Mouse (Mus musculus) hematopoietic stem cell, adult 5-6 weeks (primary cell): ENCODE data around the gene Rilp. TPM values are rescaled to one million over a fixed set of nuclear protein-coding genes. Genes with fewer than 3 reads are reported as not detected.

ENCODE experiments used
- ATAC-seq, 2 experiments: fragments of 125-278 bp in 1 of 2; replicated peaks in 1 of 2; 2 replicates each; pipeline ENCODE4 v1.8.0; 2016 to 2017; ENCODE audit warnings: inconsistent platforms in 2 of 2, mild to moderate bottlenecking in 2 of 2, moderate number of reproducible peaks in 2 of 2, low read depth in 1 of 2, moderate TSS enrichment in 1 of 2; ENCODE audit not compliant: low FRiP score in 2 of 2, poor library complexity in 2 of 2, severe bottlenecking in 2 of 2, insufficient read depth in 1 of 2, low TSS enrichment in 1 of 2
- total RNA-seq: library from RNA; stranded (forward); fragments of 172-1452, 232-1000 nt; gene quantifications from 2 replicates; pipeline ENCODE4 v1.2.3, GENCODE M21; 2017

The Rilp gene
- total RNA-seq, 1 experiment from 2014 or later: not detected

DNA sequence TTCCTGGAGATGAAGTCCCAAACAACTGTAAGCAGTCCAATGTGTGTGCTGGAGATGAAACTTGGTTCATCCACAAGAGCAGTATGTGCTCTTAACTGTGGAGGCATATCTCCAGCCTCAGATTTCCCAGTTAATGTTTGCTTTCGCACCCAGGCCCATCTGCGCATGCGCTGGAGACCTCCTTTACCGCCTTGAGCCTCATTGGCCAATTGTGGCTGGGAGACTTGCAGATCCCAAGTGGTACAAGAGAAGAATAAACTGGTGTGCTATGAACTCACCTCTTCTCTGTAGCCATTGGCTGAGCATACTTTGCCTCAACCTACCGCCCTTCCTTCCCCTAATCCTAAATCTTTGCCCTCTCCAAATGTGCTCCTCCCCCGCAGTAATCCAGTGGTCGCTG lies 36.5 kb upstream of the Rilp start:
- ATAC-seq: no peak

DNA sequence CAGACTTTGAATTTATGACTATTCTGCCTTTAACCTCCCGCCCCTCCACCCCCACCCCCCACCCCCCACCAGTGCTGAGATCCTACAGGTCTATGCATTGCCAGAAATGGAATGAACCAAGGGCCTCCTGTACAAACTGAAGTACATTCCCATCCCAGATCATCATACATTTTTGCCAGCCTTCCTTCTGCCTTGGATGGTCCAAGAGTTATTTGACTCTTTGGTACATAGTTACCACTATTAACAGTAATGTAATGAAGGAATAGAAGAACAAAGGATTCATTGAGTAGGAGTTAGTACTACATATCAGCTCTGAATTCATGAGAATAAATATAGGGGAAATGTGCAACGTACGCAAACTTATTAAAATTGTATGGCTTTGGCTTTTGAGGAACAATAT lies 23.7 kb upstream of the Rilp start:
- no peak for ATAC-seq

DNA sequence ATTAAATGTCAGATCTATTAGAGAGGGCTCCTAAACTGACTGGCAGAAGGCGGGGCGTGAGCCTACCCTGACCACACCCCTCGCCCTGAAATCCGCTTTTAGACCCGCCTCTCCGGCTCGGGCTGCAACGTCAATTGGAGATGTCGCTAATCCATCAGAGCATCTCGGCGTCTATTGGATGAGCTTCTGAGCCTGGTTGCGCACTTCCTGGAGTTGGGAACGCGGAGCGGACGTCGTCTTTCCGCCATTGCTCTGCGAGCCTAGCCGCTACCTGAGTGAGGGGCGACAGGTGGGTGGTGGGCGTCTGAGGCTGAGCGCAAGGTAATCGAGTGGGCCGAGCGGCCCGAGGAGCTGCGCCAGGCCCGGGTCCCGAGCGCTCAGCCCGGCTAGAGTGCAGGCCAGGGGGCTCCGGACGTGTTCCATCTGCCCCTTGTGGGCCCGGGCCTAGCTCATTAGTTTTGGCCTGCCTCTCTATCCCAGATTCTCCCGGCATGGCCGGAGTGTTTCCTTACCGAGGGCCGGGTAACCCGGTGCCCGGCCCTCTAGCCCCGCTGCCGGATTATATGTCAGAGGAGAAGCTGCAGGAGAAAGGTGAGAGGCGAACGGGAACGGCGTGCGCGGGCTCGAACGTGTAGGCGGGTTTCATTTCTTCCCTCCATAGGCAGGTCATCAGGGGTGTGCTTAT lies 23.2 kb upstream of the Rilp start, which contains the start of gene Prpf8:
Gene Prpf8 (plus strand): TSS at position 216 of the 685 bp plus-strand sequence.
- peak; percentile 99 to 100 for ATAC-seq

DNA sequence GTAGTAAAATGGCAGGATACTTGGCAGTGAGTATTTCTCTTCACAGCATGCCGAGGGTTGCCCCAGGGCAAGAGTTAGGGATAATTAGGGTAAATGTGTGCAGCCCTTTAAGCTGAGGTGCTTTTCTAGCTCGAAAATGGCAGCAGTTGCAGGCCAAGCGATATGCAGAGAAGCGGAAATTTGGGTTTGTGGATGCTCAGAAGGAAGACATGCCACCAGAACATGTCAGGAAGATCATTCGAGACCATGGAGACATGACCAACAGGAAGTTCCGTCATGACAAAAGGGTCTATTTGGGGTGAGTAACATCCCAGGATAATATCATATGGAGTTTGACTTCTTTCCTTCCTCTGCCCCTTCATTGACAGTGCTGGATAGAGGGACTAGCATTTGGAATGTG lies 22.4 kb upstream of the Rilp start:
- no peak for ATAC-seq

DNA sequence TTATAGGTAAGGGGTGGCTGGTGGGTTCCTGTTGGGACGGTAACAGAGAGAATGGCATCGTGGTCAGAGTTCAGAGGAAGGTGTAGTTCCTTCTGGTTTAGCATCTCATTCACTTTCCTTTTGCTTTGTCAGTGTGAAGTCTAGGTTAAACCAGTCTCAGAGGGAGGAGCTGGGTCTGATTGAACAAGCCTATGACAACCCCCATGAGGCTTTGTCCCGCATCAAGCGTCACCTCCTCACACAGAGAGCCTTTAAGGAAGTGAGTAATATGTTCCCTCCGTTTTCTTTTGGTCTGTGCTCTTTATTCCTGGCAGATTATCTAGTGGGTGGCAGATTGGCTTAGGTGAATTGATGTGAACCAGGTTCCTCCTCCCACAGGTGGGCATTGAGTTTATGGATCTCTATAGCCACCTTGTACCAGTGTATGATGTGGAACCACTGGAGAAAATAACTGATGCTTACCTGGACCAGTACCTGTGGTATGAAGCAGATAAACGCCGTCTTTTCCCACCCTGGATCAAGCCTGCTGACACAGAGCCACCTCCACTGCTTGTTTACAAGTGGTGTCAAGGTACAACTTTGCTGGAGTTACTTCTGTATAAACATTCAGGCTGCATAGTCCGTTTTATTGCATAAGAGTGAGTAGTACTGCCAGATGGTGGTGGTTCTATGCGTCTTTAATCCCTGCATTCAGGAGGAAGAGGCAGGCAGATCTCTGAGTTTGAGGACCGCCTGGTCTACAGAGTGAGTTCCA lies 15.4 kb upstream of the Rilp start:
- no peak for ATAC-seq

DNA sequence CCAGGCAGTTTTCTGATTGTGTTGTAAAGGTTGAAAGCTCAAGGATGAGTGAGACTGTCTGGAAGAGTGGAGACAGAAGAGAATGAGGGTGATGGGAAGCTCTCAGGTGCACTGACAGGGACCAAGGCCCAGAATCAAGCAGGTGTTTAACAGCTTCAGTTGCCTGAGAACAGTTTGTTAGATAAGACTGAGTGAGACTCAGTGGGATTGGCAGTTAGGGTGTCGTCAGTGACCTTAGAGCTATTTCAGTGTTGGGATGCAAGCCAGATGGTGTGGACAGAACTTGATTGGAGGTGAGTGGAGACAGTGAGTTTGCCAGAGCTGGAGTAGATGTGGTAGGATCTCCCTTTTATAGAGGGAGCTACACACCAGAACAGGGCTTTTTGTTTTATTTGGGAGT lies 11.8 kb upstream of the Rilp start:
- ATAC-seq: no peak

DNA sequence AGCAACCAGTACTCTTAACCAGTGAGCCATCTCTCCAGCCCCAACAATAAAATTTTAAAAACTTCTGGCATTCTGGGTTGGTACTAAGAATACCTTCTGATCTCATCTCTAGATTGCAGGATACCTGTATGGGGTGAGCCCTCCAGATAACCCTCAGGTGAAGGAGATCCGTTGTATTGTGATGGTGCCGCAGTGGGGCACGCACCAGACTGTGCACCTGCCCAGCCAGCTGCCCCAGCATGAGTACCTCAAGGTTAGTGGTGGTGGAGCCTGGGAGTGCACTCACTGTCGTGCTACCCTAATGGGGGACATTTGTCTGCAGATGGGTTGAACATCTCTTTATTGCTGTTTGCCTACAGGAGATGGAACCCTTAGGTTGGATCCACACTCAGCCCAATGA lies 1.7 kb upstream of the Rilp start:
- no peak for ATAC-seq

DNA sequence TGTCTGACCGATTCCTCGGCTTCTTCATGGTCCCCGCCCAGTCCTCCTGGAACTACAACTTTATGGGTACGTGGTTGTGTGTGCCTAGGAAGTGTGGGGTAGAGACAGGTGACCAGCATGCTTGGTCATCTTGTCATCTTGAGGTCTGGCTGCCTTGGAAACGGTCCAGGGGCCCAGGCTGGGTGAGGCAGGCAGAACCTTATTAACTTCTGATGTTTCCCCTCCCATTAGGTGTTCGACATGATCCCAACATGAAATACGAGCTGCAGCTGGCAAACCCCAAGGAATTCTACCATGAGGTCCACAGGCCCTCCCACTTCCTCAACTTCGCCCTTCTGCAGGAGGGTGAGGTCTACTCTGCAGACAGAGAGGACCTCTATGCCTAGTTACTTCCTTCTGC lies 990 bp upstream of the Rilp start:
- ATAC-seq: no peak

DNA sequence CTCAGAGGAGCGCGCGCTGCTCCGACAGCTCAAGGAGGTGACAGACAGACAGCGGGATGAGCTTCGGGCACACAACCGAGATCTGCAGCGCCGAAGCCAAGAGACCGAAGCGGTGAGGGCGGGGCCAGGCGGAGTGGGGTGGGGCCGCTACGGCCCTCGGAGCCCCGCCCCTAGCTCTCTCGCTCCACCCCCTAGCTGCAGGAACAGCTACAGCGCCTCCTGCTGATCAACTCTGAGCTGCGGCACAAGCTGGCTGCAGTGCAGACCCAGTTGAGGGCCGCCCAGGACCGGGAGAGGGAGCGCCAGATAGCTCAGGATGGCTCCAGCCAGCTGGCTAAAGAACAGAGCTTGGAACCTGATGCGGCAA lies 716 bp downstream of the Rilp start:
- ATAC-seq: peak; percentile 71 to 85

DNA sequence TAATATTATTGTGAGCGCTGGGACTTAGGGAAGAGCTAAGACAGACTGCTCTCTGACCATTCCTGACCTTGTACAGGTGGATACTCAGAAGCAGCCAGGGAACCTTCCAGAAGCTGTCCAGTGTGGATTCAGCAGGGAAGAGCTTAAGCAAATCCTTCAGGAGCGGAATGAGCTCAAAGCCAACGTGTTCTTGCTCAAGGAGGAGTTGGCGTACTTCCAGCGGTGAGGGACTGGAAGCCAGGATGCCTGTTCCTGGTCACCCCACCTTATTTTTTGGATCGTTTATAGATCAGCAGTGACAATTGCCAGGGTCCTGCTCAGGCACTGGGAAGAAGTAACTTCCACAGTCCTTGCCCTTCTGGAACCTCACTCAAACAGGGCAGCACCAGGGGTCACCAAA lies 1.3 kb downstream of the Rilp start:
- no peak for ATAC-seq

DNA sequence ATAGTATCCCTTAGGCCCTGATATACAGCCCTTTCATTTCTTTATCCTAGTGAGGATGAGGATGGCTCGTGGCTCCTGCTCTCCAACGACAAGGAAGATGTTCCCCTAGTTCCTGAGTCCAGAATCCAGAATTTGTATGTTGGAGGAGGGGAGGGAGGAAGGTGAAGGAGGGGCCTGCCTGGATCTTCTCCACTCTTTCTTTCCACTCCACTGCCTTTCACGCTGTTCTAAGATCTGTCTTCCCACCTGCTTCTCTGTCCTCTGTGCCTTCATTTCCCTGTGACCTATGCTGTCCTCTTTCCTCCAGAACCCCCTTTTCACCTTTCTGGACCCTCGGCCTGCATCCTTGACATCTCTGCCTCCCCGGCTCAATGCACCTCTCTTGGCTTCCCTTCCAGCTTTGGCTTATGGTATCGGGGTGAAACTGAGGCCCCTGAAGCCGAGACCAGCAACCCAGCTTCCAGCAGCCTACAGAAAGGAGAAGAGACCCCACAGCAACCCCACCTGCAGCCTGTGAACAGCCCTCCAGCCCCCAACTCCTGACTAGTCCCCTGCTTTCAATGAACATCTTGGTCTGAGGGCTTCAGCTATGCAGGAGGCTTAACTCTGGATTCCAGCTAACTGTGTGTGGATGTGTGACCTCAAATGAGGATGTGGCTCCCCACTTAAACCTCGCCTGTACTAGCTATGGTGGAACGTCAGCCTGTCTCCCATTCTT lies 2.6 kb downstream of the Rilp start:
- 0 out of 4 replicates have a peak, but pooled peaks of 1 of the 2 experiments have one; percentile 3 for ATAC-seq

DNA sequence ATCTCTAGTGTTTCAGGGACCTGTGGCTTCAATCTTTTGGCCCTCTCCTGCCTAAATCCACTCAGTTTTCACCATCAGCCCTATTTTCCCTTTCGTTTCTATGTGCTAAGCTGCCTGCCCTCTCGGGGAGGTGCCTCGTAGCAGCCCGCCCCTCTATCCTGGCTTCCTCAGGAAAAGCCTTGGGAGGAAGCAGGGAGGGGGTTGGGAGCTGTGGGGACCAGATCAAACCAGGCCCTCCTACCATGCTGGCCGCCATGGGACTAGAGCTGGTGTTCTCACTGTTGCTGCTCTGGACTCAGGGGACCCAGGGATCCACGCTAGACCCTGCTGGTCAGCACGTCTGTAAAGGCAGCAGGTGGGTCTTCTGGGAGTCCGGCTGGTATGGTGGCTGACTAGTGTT lies 3.4 kb downstream of the Rilp start, which contains the start of gene Scarf1:
Gene Scarf1 (plus strand): TSS at position 205 of the 400 bp plus-strand sequence.
- ATAC-seq: peak in 1 of 2 experiments; percentile 23; a peak in 2 of 4 replicates

DNA sequence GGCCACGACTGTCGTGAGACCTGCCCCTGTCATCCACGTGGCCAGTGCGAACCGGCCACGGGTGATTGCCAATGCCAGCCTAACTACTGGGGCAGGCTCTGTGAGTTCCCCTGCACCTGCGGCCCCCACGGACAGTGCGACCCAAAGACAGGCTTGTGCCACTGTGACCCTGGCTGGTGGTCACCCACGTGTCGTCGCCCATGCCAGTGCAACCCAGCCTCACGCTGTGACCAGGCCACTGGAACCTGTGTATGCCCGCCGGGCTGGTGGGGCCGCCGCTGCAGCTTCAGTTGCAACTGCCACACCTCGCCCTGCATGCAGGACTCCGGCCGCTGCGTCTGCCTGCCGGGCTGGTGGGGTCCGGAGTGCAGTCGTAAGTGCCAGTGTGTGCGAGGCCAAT lies 5.3 kb downstream of the Rilp start:
- ATAC-seq: no peak

DNA sequence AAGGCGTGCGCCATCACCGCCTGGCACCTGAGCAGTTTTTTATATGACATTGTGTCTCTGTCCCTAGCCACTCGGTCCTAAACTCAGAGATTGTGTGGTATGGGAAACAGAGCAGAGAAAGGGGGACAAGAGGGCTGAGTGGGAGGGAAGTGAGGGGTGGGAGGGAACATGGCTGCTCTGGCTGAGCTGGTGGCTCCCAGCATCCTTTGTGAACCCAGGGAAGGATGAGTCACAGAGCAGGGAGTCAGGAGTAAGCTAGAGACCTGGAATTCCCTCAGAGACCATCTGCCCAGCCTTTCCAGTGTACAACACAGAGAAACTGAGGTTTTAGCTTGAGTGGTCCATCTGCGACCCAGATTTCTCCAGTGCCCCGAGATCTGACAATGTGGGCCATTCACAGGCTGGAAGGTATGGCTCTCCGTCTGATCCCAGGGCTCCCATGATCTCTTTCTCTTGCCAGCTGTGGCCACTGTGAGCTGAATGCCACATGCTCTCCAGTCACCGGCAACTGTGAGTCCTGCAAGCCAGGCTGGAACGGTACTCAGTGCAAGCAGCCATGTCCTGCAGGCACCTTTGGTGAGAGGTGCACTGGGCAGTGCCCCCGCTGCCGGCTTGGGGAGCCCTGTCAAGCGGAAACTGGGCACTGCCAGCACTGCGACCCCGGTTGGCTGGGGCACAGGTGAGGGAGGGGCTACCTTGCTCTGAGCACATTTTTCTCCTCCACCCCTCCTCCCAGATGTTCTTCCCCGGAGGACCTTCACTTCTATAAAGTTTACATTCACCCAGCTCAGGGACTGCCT lies 10.1 kb downstream of the Rilp start:
- ATAC-seq: no peak

DNA sequence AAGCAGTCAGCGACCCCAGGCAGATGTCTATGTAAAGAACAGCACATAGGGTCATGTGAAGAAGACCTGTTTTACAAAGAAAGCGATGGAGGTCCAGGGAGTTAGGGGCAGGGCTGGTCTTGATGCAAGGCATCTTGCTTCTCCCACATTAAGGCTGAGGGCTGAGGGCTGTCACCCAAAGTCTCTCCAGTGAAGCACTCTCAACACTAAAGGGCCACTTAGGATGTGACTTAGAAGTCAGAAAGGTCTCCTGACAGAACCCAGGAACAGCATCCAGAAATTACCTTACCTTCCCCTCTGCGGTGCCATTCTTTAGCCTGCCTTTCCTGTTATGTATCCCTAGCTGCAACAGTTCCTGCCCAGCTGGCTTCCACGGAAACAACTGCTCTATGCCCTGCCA lies 11.7 kb downstream of the Rilp start:
- ATAC-seq: no peak

DNA sequence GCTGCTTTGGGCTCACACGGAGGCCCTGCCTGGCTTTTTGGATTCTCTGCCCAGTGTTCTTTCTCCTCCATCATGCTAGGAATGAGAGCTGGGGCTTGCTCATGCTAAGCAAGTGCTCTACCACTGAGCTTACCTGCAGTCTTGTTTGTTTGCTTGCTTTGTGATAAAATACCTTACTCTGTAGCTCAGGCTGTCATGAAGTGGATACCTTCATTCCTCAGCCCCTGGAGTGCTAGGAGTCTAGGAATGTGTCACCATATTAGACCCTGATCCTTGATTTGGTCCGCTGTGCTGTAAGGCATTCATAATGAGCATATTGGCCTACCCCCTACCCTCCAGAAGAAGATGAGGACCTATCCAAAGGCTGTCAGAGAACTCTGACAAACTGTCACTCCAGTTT lies 12.9 kb downstream of the Rilp start:
- ATAC-seq: no peak

DNA sequence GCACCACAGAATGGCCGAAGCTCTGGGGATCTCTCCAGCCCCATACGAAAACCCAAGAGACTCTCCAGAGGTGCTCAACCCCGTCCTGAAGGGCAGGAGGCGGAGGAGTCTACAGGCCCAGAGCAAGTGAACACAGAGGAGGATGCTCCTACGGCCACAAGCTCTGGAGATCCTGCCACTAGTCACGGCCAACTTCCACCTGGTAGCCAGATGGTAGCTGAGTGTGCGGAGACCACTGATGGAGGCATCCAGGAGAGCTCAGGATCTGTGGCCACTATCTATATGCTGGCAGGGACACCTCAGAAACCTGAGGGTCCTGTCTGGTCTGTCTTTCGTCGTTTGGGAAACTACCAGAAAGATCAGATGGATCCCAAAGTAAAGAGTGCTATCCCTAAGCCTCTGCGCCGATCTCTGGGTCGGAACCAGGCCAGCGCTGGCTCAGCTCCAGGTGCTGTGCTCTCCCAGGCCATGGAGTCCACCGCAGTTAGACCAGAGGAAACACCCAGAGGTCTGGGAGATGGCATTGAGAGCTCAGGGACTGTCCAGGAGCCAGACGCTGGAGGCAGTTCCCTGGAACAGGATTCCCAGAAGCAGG lies 15.7 kb downstream of the Rilp start:
- no peak for ATAC-seq
